Mouse (Mus musculus): ENCODE measurements around the gene Aif1l. TPM values are rescaled to one million over a fixed set of nuclear protein-coding genes. Genes with fewer than 3 reads are reported as not detected.

The Aif1l gene
- polyA plus RNA-seq, 1 experiment from 2014 or later: 28.3 TPM

GRCm38 (mm10) chr2:31974141-31974808 is 24.3 kb downstream of the Aif1l start, which contains the start of gene Nup214:
Gene Nup214, plus strand, starts transcription at chr2:31974436.
- no peaks in the 10 kb centered on the region for H3K9me3 ChIP-seq (replicated peaks; ENCODE audit: control insufficient read depth, low read length, poor library complexity, severe bottlenecking)
- ATAC-seq: peak; percentile 99
- peak within 1 kb of the TSS; percentile 75 for H3K4me3 ChIP-seq (ENCODE audit: low read depth, low read length)
- peaks cover 16% of the 10 kb centered on the region for H3K4me1 ChIP-seq (ENCODE audit: control insufficient read depth, insufficient read depth, low read length)
- H3K27me3 ChIP-seq (ENCODE audit: control insufficient read depth, insufficient read depth, low read depth, low read length): no peaks in the 10 kb centered on the region
- WGBS: 0% methylated on average over 60 of the region's 60 CpGs
- peaks cover 13% of the 10 kb centered on the region for H3K36me3 ChIP-seq (ENCODE audit: control insufficient read depth, insufficient read depth, low read length)
- peak within 1 kb of the TSS; percentile 90 for H3K9ac ChIP-seq (ENCODE audit: low read depth, low read length)
- peak within 1 kb of the TSS; percentile 73 for H3K27ac ChIP-seq (ENCODE audit: low read length)
- H3K4me2 ChIP-seq (ENCODE audit: low read length): peak within 1 kb of the TSS; percentile 92

- ATAC-seq: no peak
- peaks cover 16% of the 10 kb centered on the region for H3K4me1 ChIP-seq (ENCODE audit: control insufficient read depth, insufficient read depth, low read length)
- peak overlapping the region; percentile 92 for H3K4me2 ChIP-seq (ENCODE audit: low read length)
- WGBS: 11% methylated on average over 13 of the region's 13 CpGs
- H3K4me3 ChIP-seq (ENCODE audit: low read depth, low read length): peak overlapping the region; percentile 75
- peak overlapping the region; percentile 62; the same call in 1 of the 2 replicates for H3K27ac ChIP-seq (ENCODE audit: low read length)
- no peaks in the 10 kb centered on the region for H3K9me3 ChIP-seq (replicated peaks; ENCODE audit: control insufficient read depth, low read length, poor library complexity, severe bottlenecking)
- H3K27me3 ChIP-seq (ENCODE audit: control insufficient read depth, insufficient read depth, low read depth, low read length): no peaks in the 10 kb centered on the region
- peaks cover 13% of the 10 kb centered on the region for H3K36me3 ChIP-seq (ENCODE audit: control insufficient read depth, insufficient read depth, low read length)
- peak overlapping the region; percentile 90 for H3K9ac ChIP-seq (ENCODE audit: low read depth, low read length)
Observed at GRCm38 (mm10) chr2:31974809-31975371, 25.0 kb downstream of the Aif1l start.

- ATAC-seq: no peak
- no peak overlapping the region for H3K9ac ChIP-seq (ENCODE audit: low read depth, low read length)
- H3K27me3 ChIP-seq (ENCODE audit: control insufficient read depth, insufficient read depth, low read depth, low read length): no peaks in the 10 kb centered on the region
- H3K27ac ChIP-seq (ENCODE audit: low read length): no peak overlapping the region
- H3K4me1 ChIP-seq (ENCODE audit: control insufficient read depth, insufficient read depth, low read length): no peaks in the 10 kb centered on the region
- WGBS: 89% methylated on average over 1 of the region's 1 CpGs
- no peak overlapping the region for H3K4me3 ChIP-seq (ENCODE audit: low read depth, low read length)
- peaks cover 53% of the 10 kb centered on the region for H3K36me3 ChIP-seq (ENCODE audit: control insufficient read depth, insufficient read depth, low read length)
- H3K9me3 ChIP-seq (replicated peaks; ENCODE audit: control insufficient read depth, low read length, poor library complexity, severe bottlenecking): no peaks in the 10 kb centered on the region
- H3K4me2 ChIP-seq (ENCODE audit: low read length): no peak overlapping the region
Observed at GRCm38 (mm10) chr2:31987774-31988173, 37.8 kb downstream of the Aif1l start.

- Histone ChIP-seq H3K27ac (ENCODE audit: low read length) (no peak overlapping the region), H3K27me3 (ENCODE audit: control insufficient read depth, insufficient read depth, low read depth, low read length) (no peaks in the 10 kb centered on the region), H3K9me3 (replicated peaks; ENCODE audit: control insufficient read depth, low read length, poor library complexity, severe bottlenecking) (no peaks in the 10 kb centered on the region), H3K4me1 (ENCODE audit: control insufficient read depth, insufficient read depth, low read length) (no peaks in the 10 kb centered on the region), H3K9ac (ENCODE audit: low read depth, low read length) (no peak overlapping the region), H3K4me3 (ENCODE audit: low read depth, low read length) (no peak overlapping the region), H3K4me2 (ENCODE audit: low read length) (no peak overlapping the region), H3K36me3 (ENCODE audit: control insufficient read depth, insufficient read depth, low read length) (peaks cover 47% of the 10 kb centered on the region)
- ATAC-seq: no peak
- WGBS: 97% methylated on average over 4 of the region's 4 CpGs
Observed at GRCm38 (mm10) chr2:31990961-31991360, 41.0 kb downstream of the Aif1l start.

GRCm38 (mm10) chr2:31994896-31995295 is 45.0 kb downstream of the Aif1l start:
- no peak overlapping the region for H3K4me2 ChIP-seq (ENCODE audit: low read length)
- H3K9me3 ChIP-seq (replicated peaks; ENCODE audit: control insufficient read depth, low read length, poor library complexity, severe bottlenecking): no peaks in the 10 kb centered on the region
- no peak overlapping the region for H3K27ac ChIP-seq (ENCODE audit: low read length)
- H3K9ac ChIP-seq (ENCODE audit: low read depth, low read length): no peak overlapping the region
- H3K4me1 ChIP-seq (ENCODE audit: control insufficient read depth, insufficient read depth, low read length): no peaks in the 10 kb centered on the region
- no peaks in the 10 kb centered on the region for H3K27me3 ChIP-seq (ENCODE audit: control insufficient read depth, insufficient read depth, low read depth, low read length)
- no peak overlapping the region for H3K4me3 ChIP-seq (ENCODE audit: low read depth, low read length)
- ATAC-seq: no peak
- 94% methylated on average over 9 of the region's 9 CpGs for WGBS
- H3K36me3 ChIP-seq (ENCODE audit: control insufficient read depth, insufficient read depth, low read length): peaks cover 55% of the 10 kb centered on the region

- WGBS: 97% methylated on average over 13 of the region's 13 CpGs
- H3K36me3 ChIP-seq (ENCODE audit: control insufficient read depth, insufficient read depth, low read length): peaks cover 45% of the 10 kb centered on the region
- H3K27me3 ChIP-seq (ENCODE audit: control insufficient read depth, insufficient read depth, low read depth, low read length): no peaks in the 10 kb centered on the region
- H3K27ac ChIP-seq (ENCODE audit: low read length): no peak overlapping the region
- no peak for ATAC-seq
- H3K4me3 ChIP-seq (ENCODE audit: low read depth, low read length): no peak overlapping the region
- no peaks in the 10 kb centered on the region for H3K9me3 ChIP-seq (replicated peaks; ENCODE audit: control insufficient read depth, low read length, poor library complexity, severe bottlenecking)
- no peak overlapping the region for H3K9ac ChIP-seq (ENCODE audit: low read depth, low read length)
- no peak overlapping the region for H3K4me2 ChIP-seq (ENCODE audit: low read length)
- H3K4me1 ChIP-seq (ENCODE audit: control insufficient read depth, insufficient read depth, low read length): no peaks in the 10 kb centered on the region
Observed at GRCm38 (mm10) chr2:31996060-31996459, 46.1 kb downstream of the Aif1l start.

GRCm38 (mm10) chr2:31997539-31997938 is 47.6 kb downstream of the Aif1l start:
- Histone ChIP-seq H3K9me3 (replicated peaks; ENCODE audit: control insufficient read depth, low read length, poor library complexity, severe bottlenecking) (no peaks in the 10 kb centered on the region), H3K4me1 (ENCODE audit: control insufficient read depth, insufficient read depth, low read length) (no peaks in the 10 kb centered on the region), H3K36me3 (ENCODE audit: control insufficient read depth, insufficient read depth, low read length) (peaks cover 37% of the 10 kb centered on the region), H3K4me2 (ENCODE audit: low read length) (no peak overlapping the region), H3K27ac (ENCODE audit: low read length) (no peak overlapping the region), H3K27me3 (ENCODE audit: control insufficient read depth, insufficient read depth, low read depth, low read length) (no peaks in the 10 kb centered on the region), H3K9ac (ENCODE audit: low read depth, low read length) (no peak overlapping the region), H3K4me3 (ENCODE audit: low read depth, low read length) (no peak overlapping the region)
- ATAC-seq: no peak
- 96% methylated on average over 5 of the region's 5 CpGs for WGBS

- WGBS: 77% methylated on average over 2 of the region's 2 CpGs
- H3K36me3 ChIP-seq (ENCODE audit: control insufficient read depth, insufficient read depth, low read length): peaks cover 43% of the 10 kb centered on the region
- H3K4me2 ChIP-seq (ENCODE audit: low read length): no peak overlapping the region
- H3K9me3 ChIP-seq (replicated peaks; ENCODE audit: control insufficient read depth, low read length, poor library complexity, severe bottlenecking): no peaks in the 10 kb centered on the region
- no peak overlapping the region for H3K27ac ChIP-seq (ENCODE audit: low read length)
- H3K27me3 ChIP-seq (ENCODE audit: control insufficient read depth, insufficient read depth, low read depth, low read length): no peaks in the 10 kb centered on the region
- H3K9ac ChIP-seq (ENCODE audit: low read depth, low read length): no peak overlapping the region
- H3K4me3 ChIP-seq (ENCODE audit: low read depth, low read length): no peak overlapping the region
- no peak for ATAC-seq
- no peaks in the 10 kb centered on the region for H3K4me1 ChIP-seq (ENCODE audit: control insufficient read depth, insufficient read depth, low read length)
Observed at GRCm38 (mm10) chr2:31998443-31998842, 48.5 kb downstream of the Aif1l start.

- ATAC-seq: no peak
- peaks cover 48% of the 10 kb centered on the region for H3K36me3 ChIP-seq (ENCODE audit: control insufficient read depth, insufficient read depth, low read length)
Observed at GRCm38 (mm10) chr2:32008311-32008710, 58.4 kb downstream of the Aif1l start.

More at GRCm38 (mm10) chr2:32008311-32008710, 58.4 kb downstream of the Aif1l start:
- 83% methylated on average over 2 of the region's 2 CpGs for WGBS
- no peak overlapping the region for H3K4me2 ChIP-seq (ENCODE audit: low read length)
- no peak overlapping the region for H3K4me3 ChIP-seq (ENCODE audit: low read depth, low read length)
- H3K9me3 ChIP-seq (replicated peaks; ENCODE audit: control insufficient read depth, low read length, poor library complexity, severe bottlenecking): no peaks in the 10 kb centered on the region
- H3K27ac ChIP-seq (ENCODE audit: low read length): no peak overlapping the region
- H3K27me3 ChIP-seq (ENCODE audit: control insufficient read depth, insufficient read depth, low read depth, low read length): no peaks in the 10 kb centered on the region
- no peak overlapping the region for H3K9ac ChIP-seq (ENCODE audit: low read depth, low read length)
- no peaks in the 10 kb centered on the region for H3K4me1 ChIP-seq (ENCODE audit: control insufficient read depth, insufficient read depth, low read length)
